Mouse (Mus musculus) embryo, embryonic 10 days (tissue): ENCODE measurements around the gene Cep170.
A peak's percentile ranks its signal among the peaks of the same experiment; 100 is the strongest.
"Not testable (repeated sequence)": the region's sequence is repeated elsewhere in the genome, so short reads cannot be mapped to it uniquely, and the experiment has no call there.

Experiments
- DNase-seq: peaks from one replicate; pipeline ENCODE4 v3.0.0-alpha.2; 2015; ENCODE audit warnings: low spot score

Gene Cep170

GRCm38 (mm10) chr1:176814036-176814420 is at the start of gene Cep170:
TSS of gene Cep170 (minus strand) at chr1:176814067.
- peak; percentile 100 for DNase-seq

GRCm38 (mm10) chr1:176861981-176862644 is 48.2 kb upstream of the Cep170 start:
- peak; percentile 79 for DNase-seq

GRCm38 (mm10) chr1:176852813-176853590 is 39.1 kb upstream of the Cep170 start:
- DNase-seq = no peak

- no peak for DNase-seq
Measured at GRCm38 (mm10) chr1:176851401-176851800, 37.5 kb upstream of the Cep170 start.

- DNase-seq = no peak
Measured at GRCm38 (mm10) chr1:176849377-176849776, 35.5 kb upstream of the Cep170 start.

- no peak for DNase-seq
Measured at GRCm38 (mm10) chr1:176848613-176849290, 34.9 kb upstream of the Cep170 start.

GRCm38 (mm10) chr1:176847118-176847859 is 33.4 kb upstream of the Cep170 start:
- no peak for DNase-seq

GRCm38 (mm10) chr1:176845082-176845977 is 31.5 kb upstream of the Cep170 start:
- DNase-seq = no peak

GRCm38 (mm10) chr1:176836562-176836961 is 22.7 kb upstream of the Cep170 start:
- not testable (repeated sequence) for DNase-seq

GRCm38 (mm10) chr1:176835501-176836294 is 21.8 kb upstream of the Cep170 start:
- DNase-seq = peak; percentile 54

- peak; percentile 21 for DNase-seq
Measured at GRCm38 (mm10) chr1:176834880-176835279, 21.0 kb upstream of the Cep170 start.

- DNase-seq = no peak
Measured at GRCm38 (mm10) chr1:176833948-176834347, 20.1 kb upstream of the Cep170 start.

- no peak for DNase-seq
Measured at GRCm38 (mm10) chr1:176833257-176833656, 19.4 kb upstream of the Cep170 start.

- DNase-seq = no peak
Measured at GRCm38 (mm10) chr1:176832607-176833006, 18.7 kb upstream of the Cep170 start.

- DNase-seq = no peak
Measured at GRCm38 (mm10) chr1:176832071-176832470, 18.2 kb upstream of the Cep170 start.

- DNase-seq = no peak
Measured at GRCm38 (mm10) chr1:176828666-176829065, 14.8 kb upstream of the Cep170 start.

GRCm38 (mm10) chr1:176827945-176828485 is 14.1 kb upstream of the Cep170 start:
- DNase-seq = no peak

- DNase-seq = no peak
Measured at GRCm38 (mm10) chr1:176827365-176827764, 13.5 kb upstream of the Cep170 start.

- DNase-seq = no peak
Measured at GRCm38 (mm10) chr1:176826931-176827330, 13.1 kb upstream of the Cep170 start.

- DNase-seq = no peak
Measured at GRCm38 (mm10) chr1:176826186-176826585, 12.3 kb upstream of the Cep170 start.
